Mouse (Mus musculus) embryonic facial prominence, embryonic 13.5 days (tissue): Measurements from ENCODE around the gene Gm20715. TPM values are rescaled to one million over a fixed set of nuclear protein-coding genes. Genes with fewer than 3 reads are reported as not detected.
A peak's percentile ranks its signal among the peaks of the same experiment; 100 is the strongest.
"Not testable (repeated sequence)": the region's sequence is repeated elsewhere in the genome, so short reads cannot be mapped to it uniquely, and the experiment has no call there.

ENCODE experiments used
- ATAC-seq: fragments of 200-750 bp; cut with Nextera tagmentation; 2 replicates; pipeline ENCODE4 v1.8.0; 2017; ENCODE audit warnings: low read depth; ENCODE audit not compliant: insufficient number of reproducible peaks, insufficient read depth, low FRiP score, low TSS enrichment
- H3K27ac ChIP-seq: fragments of 300-500 bp; sonication (generic); 2 replicates; pipeline ENCODE4 v1.5.1; 2015; ENCODE audit warnings: moderate library complexity, mild to moderate bottlenecking, inconsistent platforms
- H3K27me3 ChIP-seq: fragments of 300-500 bp; sonication (generic); 2 replicates; pipeline ENCODE4 v1.6.1; 2015; ENCODE audit warnings: mild to moderate bottlenecking, inconsistent platforms
- H3K36me3 ChIP-seq: fragments of 300-500 bp; sonication (generic); 2 replicates; pipeline ENCODE4 v1.6.1; 2015; ENCODE audit warnings: mild to moderate bottlenecking, inconsistent platforms
- H3K4me1 ChIP-seq: fragments of 300-500 bp; sonication (generic); 2 replicates; pipeline ENCODE4 v1.6.1; 2015; ENCODE audit warnings: inconsistent platforms
- H3K4me2 ChIP-seq: fragments of 300-500 bp; sonication (generic); 2 replicates; pipeline ENCODE4 v1.6.1; 2015; ENCODE audit warnings: moderate library complexity, mild to moderate bottlenecking, inconsistent platforms
- H3K4me3 ChIP-seq: fragments of 300-500 bp; sonication (generic); 2 replicates; pipeline ENCODE4 v1.5.1; 2015; ENCODE audit warnings: mild to moderate bottlenecking, inconsistent platforms
- H3K9ac ChIP-seq: fragments of 300-500 bp; sonication (generic); 2 replicates; pipeline ENCODE4 v1.6.1; 2015; ENCODE audit warnings: mild to moderate bottlenecking, inconsistent platforms
- H3K9me3 ChIP-seq: fragments of 300-500 bp; sonication (generic); 2 replicates; pipeline ENCODE4 v1.6.1; 2016; ENCODE audit warnings: inconsistent platforms
- WGBS: fragments of 180-500 bp; shearing (Covaris S2); methylation state at CpG from one replicate; pipeline ENCODE4 v1.1.7; 2015; ENCODE audit warnings: mixed read lengths; 5-methylcytosine and 5-hydroxymethylcytosine counted together
- polyA plus RNA-seq: library from polyadenylated mRNA; unstranded; fragments of >200 nt; fragmentation: Nextera tagmentation; extraction: Ambion mirVana; gene quantifications from 2 replicates; pipeline ENCODE4 v1.2.1, GENCODE M21; 2015

The Gm20715 gene
- not detected in 2 replicates for polyA plus RNA-seq

GRCm38 (mm10) chr7:6410043-6410442 is at the start of gene Gm20715:
Gene Gm20715, plus strand, starts transcription at chr7:6410277.
- Histone ChIP-seq H3K4me3 (no peak within 1 kb of the TSS), H3K9me3 (no peaks in the 10 kb centered on the region), H3K36me3 (no peaks in the 10 kb centered on the region), H3K27me3 (no peaks in the 10 kb centered on the region; the same call in 1 of the 2 replicates), H3K4me2 (no peak within 1 kb of the TSS), H3K4me1 (no peaks in the 10 kb centered on the region), H3K9ac (no peak within 1 kb of the TSS), H3K27ac (no peak within 1 kb of the TSS)
- ATAC-seq = peak; percentile 88
- under 1% methylated on average over 17 of the region's 17 CpGs for WGBS

GRCm38 (mm10) chr7:6360477-6361060 is 49.5 kb upstream of the Gm20715 start:
- 12% methylated on average over 9 of the region's 9 CpGs for WGBS
- H3K27ac ChIP-seq = no peak overlapping the region
- H3K36me3 ChIP-seq = no peaks in the 10 kb centered on the region
- no peaks in the 10 kb centered on the region for H3K9me3 ChIP-seq
- no peak for ATAC-seq
- no peak overlapping the region for H3K9ac ChIP-seq
- H3K27me3 ChIP-seq = no peaks in the 10 kb centered on the region
- peaks cover 10% of the 10 kb centered on the region for H3K4me1 ChIP-seq
- no peak overlapping the region for H3K4me3 ChIP-seq
- H3K4me2 ChIP-seq = no peak overlapping the region

GRCm38 (mm10) chr7:6361756-6362155 is 48.3 kb upstream of the Gm20715 start:
- Histone ChIP-seq H3K27ac (peak overlapping the region; percentile 86), H3K9ac (peak overlapping the region; percentile 69)
- WGBS = 27% methylated on average over 7 of the region's 7 CpGs

GRCm38 (mm10) chr7:6362268-6363046 is 47.6 kb upstream of the Gm20715 start:
- Histone ChIP-seq H3K4me2 (peak overlapping the region; percentile 70), H3K36me3 (no peaks in the 10 kb centered on the region), H3K4me3 (peak overlapping the region; percentile 61), H3K27me3 (no peaks in the 10 kb centered on the region), H3K4me1 (peaks cover 10% of the 10 kb centered on the region), H3K9me3 (no peaks in the 10 kb centered on the region), H3K9ac (peak overlapping the region; percentile 69), H3K27ac (peak overlapping the region; percentile 86)
- peak; percentile 96 for ATAC-seq
- WGBS = under 1% methylated on average over 38 of the region's 38 CpGs

More at GRCm38 (mm10) chr7:6361756-6362155, 48.3 kb upstream of the Gm20715 start:
- ATAC-seq = no peak
- Histone ChIP-seq H3K27me3 (no peaks in the 10 kb centered on the region), H3K4me3 (peak overlapping the region; percentile 61), H3K4me1 (peaks cover 10% of the 10 kb centered on the region), H3K4me2 (peak overlapping the region; percentile 70), H3K9me3 (no peaks in the 10 kb centered on the region), H3K36me3 (no peaks in the 10 kb centered on the region)

- H3K4me3 ChIP-seq = peak within 1 kb of the TSS; percentile 61
- under 1% methylated on average over 23 of the region's 23 CpGs for WGBS
- H3K27ac ChIP-seq = peak within 1 kb of the TSS; percentile 86
- H3K9me3 ChIP-seq = no peaks in the 10 kb centered on the region
- peaks cover 10% of the 10 kb centered on the region for H3K4me1 ChIP-seq
- ATAC-seq = peak; percentile 82
- H3K36me3 ChIP-seq = no peaks in the 10 kb centered on the region
- H3K27me3 ChIP-seq = no peaks in the 10 kb centered on the region
- H3K4me2 ChIP-seq = peak within 1 kb of the TSS; percentile 70
- peak within 1 kb of the TSS; percentile 78 for H3K9ac ChIP-seq
Measured at GRCm38 (mm10) chr7:6363047-6363488, 47.0 kb upstream of the Gm20715 start, which contains the start of gene Zfp78. Gene Zfp78, plus strand, starts transcription at chr7:6363280.

GRCm38 (mm10) chr7:6364761-6365160 is 45.3 kb upstream of the Gm20715 start:
- H3K9ac ChIP-seq = no peak overlapping the region
- no peaks in the 10 kb centered on the region for H3K9me3 ChIP-seq
- no peak overlapping the region for H3K4me3 ChIP-seq
- no peak for ATAC-seq
- H3K36me3 ChIP-seq = no peaks in the 10 kb centered on the region
- no peaks in the 10 kb centered on the region for H3K27me3 ChIP-seq
- 63% methylated on average over 1 of the region's 1 CpGs for WGBS
- H3K27ac ChIP-seq = no peak overlapping the region
- peaks cover 10% of the 10 kb centered on the region for H3K4me1 ChIP-seq
- no peak overlapping the region for H3K4me2 ChIP-seq

GRCm38 (mm10) chr7:6367185-6367584 is 42.9 kb upstream of the Gm20715 start:
- 89% methylated on average over 5 of the region's 5 CpGs for WGBS
- Histone ChIP-seq H3K4me3 (no peak overlapping the region), H3K27ac (no peak overlapping the region), H3K9me3 (no peaks in the 10 kb centered on the region), H3K9ac (no peak overlapping the region), H3K4me1 (peaks cover 10% of the 10 kb centered on the region), H3K27me3 (no peaks in the 10 kb centered on the region), H3K4me2 (no peak overlapping the region), H3K36me3 (peaks cover 3% of the 10 kb centered on the region)
- no peak for ATAC-seq

GRCm38 (mm10) chr7:6368146-6368545 is 41.9 kb upstream of the Gm20715 start:
- ATAC-seq, H3K9me3 ChIP-seq, H3K36me3 ChIP-seq, H3K9ac ChIP-seq, H3K4me2 ChIP-seq, H3K27me3 ChIP-seq, H3K4me3 ChIP-seq, H3K27ac ChIP-seq: not testable (repeated sequence)
- peaks cover 10% of the 10 kb centered on the region for H3K4me1 ChIP-seq
- 85% methylated on average over 5 of the region's 5 CpGs for WGBS

- Histone ChIP-seq H3K36me3 (peaks cover 5% of the 10 kb centered on the region), H3K27ac (no peak overlapping the region), H3K4me2 (no peak overlapping the region), H3K4me3 (no peak overlapping the region), H3K9ac (no peak overlapping the region), H3K9me3 (no peaks in the 10 kb centered on the region), H3K27me3 (no peaks in the 10 kb centered on the region), H3K4me1 (0 out of 2 replicates have a peak, but pooled peaks cover 2% of the 10 kb centered on the region)
- ATAC-seq = no peak
- WGBS = 81% methylated on average over 3 of the region's 3 CpGs
Measured at GRCm38 (mm10) chr7:6369460-6369859, 40.6 kb upstream of the Gm20715 start.

- Histone ChIP-seq H3K9ac (no peak overlapping the region), H3K4me2 (no peak overlapping the region), H3K4me3 (no peak overlapping the region), H3K27ac (no peak overlapping the region), H3K4me1 (no peaks in the 10 kb centered on the region), H3K36me3 (peaks cover 11% of the 10 kb centered on the region), H3K27me3 (no peaks in the 10 kb centered on the region), H3K9me3 (no peaks in the 10 kb centered on the region)
- 88% methylated on average over 3 of the region's 3 CpGs for WGBS
- ATAC-seq = no peak
Measured at GRCm38 (mm10) chr7:6372993-6373392, 37.1 kb upstream of the Gm20715 start.

GRCm38 (mm10) chr7:6378441-6378840 is 31.6 kb upstream of the Gm20715 start:
- ATAC-seq = no peak
- no peak overlapping the region for H3K9ac ChIP-seq
- no peak overlapping the region for H3K4me2 ChIP-seq
- H3K9me3 ChIP-seq = no peaks in the 10 kb centered on the region
- no peaks in the 10 kb centered on the region for H3K27me3 ChIP-seq
- H3K36me3 ChIP-seq = peaks cover 10% of the 10 kb centered on the region; the same call in 1 of the 2 replicates
- H3K4me1 ChIP-seq = peaks cover 9% of the 10 kb centered on the region
- WGBS = 84% methylated on average over 8 of the region's 8 CpGs
- H3K27ac ChIP-seq = no peak overlapping the region
- H3K4me3 ChIP-seq = no peak overlapping the region

GRCm38 (mm10) chr7:6381431-6381830 is 28.6 kb upstream of the Gm20715 start:
- no peak for ATAC-seq
- 81% methylated on average over 2 of the region's 2 CpGs for WGBS
- Histone ChIP-seq H3K27ac (no peak overlapping the region), H3K4me1 (peaks cover 20% of the 10 kb centered on the region), H3K27me3 (no peaks in the 10 kb centered on the region), H3K36me3 (peaks cover 7% of the 10 kb centered on the region; the same call in 1 of the 2 replicates), H3K9ac (no peak overlapping the region), H3K4me3 (no peak overlapping the region), H3K9me3 (no peaks in the 10 kb centered on the region), H3K4me2 (no peak overlapping the region)
